Mouse (Mus musculus): ENCODE results near the gene Irak2. TPM values are rescaled to one million over a fixed set of nuclear protein-coding genes. Genes with fewer than 3 reads are reported as not detected.

Irak2 gene
- polyA plus RNA-seq, 1 experiment from 2014 or later: 6.7 TPM

- Histone ChIP-seq H3K36me3 (ENCODE audit: control insufficient read depth, insufficient read depth, low read length) (peaks cover 7% of the 10 kb centered on the region; the same call in 1 of the 2 replicates), H3K27me3 (ENCODE audit: control insufficient read depth, insufficient read depth, low read length) (no peaks in the 10 kb centered on the region), H3K9me3 (replicated peaks; ENCODE audit: control insufficient read depth, low read length) (no peaks in the 10 kb centered on the region), H3K4me1 (ENCODE audit: control insufficient read depth, insufficient read depth, low read length) (peaks cover 9% of the 10 kb centered on the region), H3K4me3 (ENCODE audit: low read depth, low read length) (peak within 1 kb of the TSS; percentile 75), H3K27ac (ENCODE audit: low read depth, low read length) (peak within 1 kb of the TSS; percentile 68), H3K9ac (ENCODE audit: low read depth, low read length) (peak within 1 kb of the TSS; percentile 89), H3K4me2 (peak within 1 kb of the TSS; percentile 87)
- under 1% methylated on average over 70 of the region's 76 CpGs for WGBS (ENCODE audit: insufficient replicate concordance)
- ATAC-seq (replicated peaks; ENCODE audit: insufficient number of reproducible peaks, low FRiP score, low TSS enrichment): peak; percentile 83
Measured at GRCm38 (mm10) chr6:113623941-113624751, 14.1 kb upstream of the Irak2 start, which contains the start of gene Vhl. Gene Vhl (plus strand): TSS chr6:113623959.

- Histone ChIP-seq H3K9ac (ENCODE audit: low read depth, low read length) (peak overlapping the region; percentile 89), H3K4me2 (peak overlapping the region; percentile 87), H3K27ac (ENCODE audit: low read depth, low read length) (no peak overlapping the region), H3K4me1 (ENCODE audit: control insufficient read depth, insufficient read depth, low read length) (peaks cover 9% of the 10 kb centered on the region), H3K9me3 (replicated peaks; ENCODE audit: control insufficient read depth, low read length) (no peaks in the 10 kb centered on the region), H3K36me3 (ENCODE audit: control insufficient read depth, insufficient read depth, low read length) (peaks cover 12% of the 10 kb centered on the region), H3K4me3 (ENCODE audit: low read depth, low read length) (peak overlapping the region; percentile 75), H3K27me3 (ENCODE audit: control insufficient read depth, insufficient read depth, low read length) (no peaks in the 10 kb centered on the region)
- WGBS (ENCODE audit: insufficient replicate concordance): 63% methylated on average over 5 of the region's 5 CpGs
- no peak for ATAC-seq (replicated peaks; ENCODE audit: insufficient number of reproducible peaks, low FRiP score, low TSS enrichment)
Measured at GRCm38 (mm10) chr6:113624989-113625770, 13.1 kb upstream of the Irak2 start.

- H3K9me3 ChIP-seq (replicated peaks; ENCODE audit: control insufficient read depth, low read length): no peaks in the 10 kb centered on the region
- H3K27ac ChIP-seq (ENCODE audit: low read depth, low read length): no peak overlapping the region
- no peaks in the 10 kb centered on the region for H3K27me3 ChIP-seq (ENCODE audit: control insufficient read depth, insufficient read depth, low read length)
- H3K9ac ChIP-seq (ENCODE audit: low read depth, low read length): no peak overlapping the region
- no peak for ATAC-seq (replicated peaks; ENCODE audit: insufficient number of reproducible peaks, low FRiP score, low TSS enrichment)
- peaks cover 2% of the 10 kb centered on the region for H3K4me1 ChIP-seq (ENCODE audit: control insufficient read depth, insufficient read depth, low read length)
- peaks cover 17% of the 10 kb centered on the region for H3K36me3 ChIP-seq (ENCODE audit: control insufficient read depth, insufficient read depth, low read length)
- H3K4me3 ChIP-seq (ENCODE audit: low read depth, low read length): no peak overlapping the region
- H3K4me2 ChIP-seq: no peak overlapping the region
- WGBS (ENCODE audit: insufficient replicate concordance): 72% methylated on average over 5 of the region's 5 CpGs
Measured at GRCm38 (mm10) chr6:113630322-113630721, 7.9 kb upstream of the Irak2 start.

- Histone ChIP-seq H3K27me3 (ENCODE audit: control insufficient read depth, insufficient read depth, low read length) (no peaks in the 10 kb centered on the region), H3K9ac (ENCODE audit: low read depth, low read length) (no peak overlapping the region), H3K4me1 (ENCODE audit: control insufficient read depth, insufficient read depth, low read length) (no peaks in the 10 kb centered on the region; the same call in 1 of the 2 replicates), H3K9me3 (replicated peaks; ENCODE audit: control insufficient read depth, low read length) (no peaks in the 10 kb centered on the region), H3K4me3 (ENCODE audit: low read depth, low read length) (no peak overlapping the region), H3K27ac (ENCODE audit: low read depth, low read length) (no peak overlapping the region), H3K4me2 (no peak overlapping the region), H3K36me3 (ENCODE audit: control insufficient read depth, insufficient read depth, low read length) (peaks cover 14% of the 10 kb centered on the region)
- 88% methylated on average over 4 of the region's 4 CpGs for WGBS (ENCODE audit: insufficient replicate concordance)
- ATAC-seq (replicated peaks; ENCODE audit: insufficient number of reproducible peaks, low FRiP score, low TSS enrichment): no peak
Measured at GRCm38 (mm10) chr6:113632863-113633262, 5.4 kb upstream of the Irak2 start.

GRCm38 (mm10) chr6:113639201-113639600 is 934 bp downstream of the Irak2 start:
- Histone ChIP-seq H3K36me3 (ENCODE audit: control insufficient read depth, insufficient read depth, low read length) (no peaks in the 10 kb centered on the region), H3K4me3 (ENCODE audit: low read depth, low read length) (no peak overlapping the region), H3K27ac (ENCODE audit: low read depth, low read length) (no peak overlapping the region), H3K27me3 (ENCODE audit: control insufficient read depth, insufficient read depth, low read length) (no peaks in the 10 kb centered on the region), H3K4me1 (ENCODE audit: control insufficient read depth, insufficient read depth, low read length) (no peaks in the 10 kb centered on the region; the same call in 1 of the 2 replicates), H3K9me3 (replicated peaks; ENCODE audit: control insufficient read depth, low read length) (no peaks in the 10 kb centered on the region), H3K4me2 (no peak overlapping the region), H3K9ac (ENCODE audit: low read depth, low read length) (no peak overlapping the region)
- no peak for ATAC-seq (replicated peaks; ENCODE audit: insufficient number of reproducible peaks, low FRiP score, low TSS enrichment)
- 75% methylated on average over 4 of the region's 4 CpGs for WGBS (ENCODE audit: insufficient replicate concordance)

- H3K4me3 ChIP-seq (ENCODE audit: low read depth, low read length): no peak overlapping the region
Measured at GRCm38 (mm10) chr6:113642605-113643004, 4.3 kb downstream of the Irak2 start.

GRCm38 (mm10) chr6:113643021-113643420 is 4.8 kb downstream of the Irak2 start:
- Histone ChIP-seq H3K27ac (ENCODE audit: low read depth, low read length) (no peak overlapping the region), H3K27me3 (ENCODE audit: control insufficient read depth, insufficient read depth, low read length) (no peaks in the 10 kb centered on the region), H3K36me3 (ENCODE audit: control insufficient read depth, insufficient read depth, low read length) (no peaks in the 10 kb centered on the region), H3K9me3 (replicated peaks; ENCODE audit: control insufficient read depth, low read length) (no peaks in the 10 kb centered on the region), H3K4me2 (no peak overlapping the region), H3K4me3 (ENCODE audit: low read depth, low read length) (no peak overlapping the region), H3K9ac (ENCODE audit: low read depth, low read length) (no peak overlapping the region), H3K4me1 (ENCODE audit: control insufficient read depth, insufficient read depth, low read length) (no peaks in the 10 kb centered on the region; the same call in 1 of the 2 replicates)
- WGBS (ENCODE audit: insufficient replicate concordance): 68% methylated on average over 4 of the region's 4 CpGs
- no peak for ATAC-seq (replicated peaks; ENCODE audit: insufficient number of reproducible peaks, low FRiP score, low TSS enrichment)

More at GRCm38 (mm10) chr6:113642605-113643004, 4.3 kb downstream of the Irak2 start:
- 79% methylated on average over 8 of the region's 8 CpGs for WGBS (ENCODE audit: insufficient replicate concordance)
- H3K9ac ChIP-seq (ENCODE audit: low read depth, low read length): no peak overlapping the region
- no peaks in the 10 kb centered on the region for H3K9me3 ChIP-seq (replicated peaks; ENCODE audit: control insufficient read depth, low read length)
- H3K36me3 ChIP-seq (ENCODE audit: control insufficient read depth, insufficient read depth, low read length): no peaks in the 10 kb centered on the region
- H3K27ac ChIP-seq (ENCODE audit: low read depth, low read length): no peak overlapping the region
- H3K4me2 ChIP-seq: no peak overlapping the region
- no peak for ATAC-seq (replicated peaks; ENCODE audit: insufficient number of reproducible peaks, low FRiP score, low TSS enrichment)
- no peaks in the 10 kb centered on the region for H3K27me3 ChIP-seq (ENCODE audit: control insufficient read depth, insufficient read depth, low read length)
- no peaks in the 10 kb centered on the region; the same call in 1 of the 2 replicates for H3K4me1 ChIP-seq (ENCODE audit: control insufficient read depth, insufficient read depth, low read length)

- no peak overlapping the region for H3K4me3 ChIP-seq (ENCODE audit: low read depth, low read length)
- H3K9me3 ChIP-seq (replicated peaks; ENCODE audit: control insufficient read depth, low read length): no peaks in the 10 kb centered on the region
- no peak overlapping the region for H3K4me2 ChIP-seq
- no peaks in the 10 kb centered on the region for H3K4me1 ChIP-seq (ENCODE audit: control insufficient read depth, insufficient read depth, low read length)
- H3K9ac ChIP-seq (ENCODE audit: low read depth, low read length): no peak overlapping the region
- no peaks in the 10 kb centered on the region for H3K27me3 ChIP-seq (ENCODE audit: control insufficient read depth, insufficient read depth, low read length)
- 85% methylated on average over 2 of the region's 2 CpGs for WGBS (ENCODE audit: insufficient replicate concordance)
- no peak for ATAC-seq (replicated peaks; ENCODE audit: insufficient number of reproducible peaks, low FRiP score, low TSS enrichment)
- H3K36me3 ChIP-seq (ENCODE audit: control insufficient read depth, insufficient read depth, low read length): no peaks in the 10 kb centered on the region
- no peak overlapping the region for H3K27ac ChIP-seq (ENCODE audit: low read depth, low read length)
Measured at GRCm38 (mm10) chr6:113643967-113644366, 5.7 kb downstream of the Irak2 start.
